9 mouse cellular contexts compared by ENCODE assay signal in genomic region chr11:72411945-72412344, GRCm38 (mm10). TPM values are rescaled to one million over a fixed set of nuclear protein-coding genes. Genes with fewer than 3 reads are reported as not detected.
DNase-seq lines count a peak whose midpoint lies in the region; ATAC-seq lines count a peak whose summit lies in the region.
"Had no signal": no experiment of that assay in that cellular context is flagged by ENCODE, and none has a peak within 500 bp of the region (broad histone marks: within the 10 kb centered on the region; RNA-seq: fewer than 3 reads in every experiment).

No protein-coding gene starts in this region.

- H3K4me3 ChIP-seq in kidney, embryonic 16.5 days (ENCODE audit: low read length): peak overlapping the region; percentile 83
- H3K4me3 ChIP-seq in embryonic facial prominence, embryonic 15.5 days (replicated peaks): peak overlapping the region; percentile 67
- H3K4me3 ChIP-seq in intestine, embryonic 14.5 days (ENCODE audit: low read depth, low read length): peak overlapping the region; percentile 57
- H3K4me3 ChIP-seq in midbrain, embryonic 16.5 days (ENCODE audit: low read depth, low read length): peak overlapping the region; percentile 62

- 0 out of 2 replicates have a peak, but pooled peaks cover 4% of the 10 kb centered on the region for H3K27me3 ChIP-seq in kidney, embryonic 16.5 days (ENCODE audit: insufficient read depth, low read length)
- H3K27me3 ChIP-seq in embryonic facial prominence, embryonic 15.5 days: 0 out of 2 replicates have a peak, but pooled peaks cover 9% of the 10 kb centered on the region
- H3K27me3 ChIP-seq in intestine, embryonic 14.5 days (replicated peaks; ENCODE audit: control insufficient read depth, insufficient read depth, low read length): no peaks in the 10 kb centered on the region
- H3K27me3 ChIP-seq in midbrain, embryonic 16.5 days (ENCODE audit: control insufficient read depth, insufficient read depth, low read depth, low read length): peaks cover 5% of the 10 kb centered on the region; the same call in 1 of the 2 replicates

- WGBS in kidney, embryonic 16.5 days: 18% methylated on average over 9 of the region's 9 CpGs
- WGBS in embryonic facial prominence, embryonic 15.5 days: 36% methylated on average over 9 of the region's 9 CpGs
- WGBS in intestine, embryonic 14.5 days: 16% methylated on average over 9 of the region's 9 CpGs
- 32% methylated on average over 9 of the region's 9 CpGs for WGBS in midbrain, embryonic 16.5 days

- no peaks in the 10 kb centered on the region for H3K9me3 ChIP-seq in kidney, embryonic 16.5 days (ENCODE audit: low read length)
- H3K9me3 ChIP-seq in embryonic facial prominence, embryonic 15.5 days (replicated peaks): no peaks in the 10 kb centered on the region
- no peaks in the 10 kb centered on the region for H3K9me3 ChIP-seq in intestine, embryonic 14.5 days (ENCODE audit: control insufficient read depth, low read length)
- no peaks in the 10 kb centered on the region for H3K9me3 ChIP-seq in midbrain, embryonic 16.5 days (replicated peaks; ENCODE audit: control insufficient read depth, low read length, poor library complexity, severe bottlenecking)

- DNase-seq in kidney, postnatal 14 days: no peak
- no peak for DNase-seq in intestine, embryonic 14.5 days (ENCODE audit: low spot score)
- no peak for DNase-seq in frontal cortex, postnatal 10 days (ENCODE audit: low spot score in 2 of 2)
- DNase-seq in spleen, postnatal 14 days (ENCODE audit: low spot score in 2 of 2): no peak
- DNase-seq in left cerebral cortex, adult 18-20 months (ENCODE audit: low spot score in 2 of 2): no peak

- H3K9ac ChIP-seq in kidney, embryonic 16.5 days (replicated peaks; ENCODE audit: low read length): peak overlapping the region; percentile 59
- H3K9ac ChIP-seq in embryonic facial prominence, embryonic 15.5 days: no peak overlapping the region
- H3K9ac ChIP-seq in intestine, embryonic 14.5 days (ENCODE audit: low read length): no peak overlapping the region
- peak overlapping the region; percentile 66 for H3K9ac ChIP-seq in midbrain, embryonic 16.5 days (ENCODE audit: low read depth, low read length)

- peak overlapping the region; percentile 98 for H3K27ac ChIP-seq in kidney, embryonic 16.5 days (ENCODE audit: low read length)
- no peak overlapping the region for H3K27ac ChIP-seq in embryonic facial prominence, embryonic 15.5 days (replicated peaks)
- H3K27ac ChIP-seq in intestine, embryonic 14.5 days (ENCODE audit: low read depth): no peak overlapping the region
- H3K27ac ChIP-seq in midbrain, embryonic 16.5 days (ENCODE audit: low read length): no peak overlapping the region

- H3K4me2 ChIP-seq in kidney, embryonic 16.5 days (replicated peaks; ENCODE audit: low read depth, low read length): peak overlapping the region; percentile 93
- peak overlapping the region; percentile 99 for H3K4me2 ChIP-seq in embryonic facial prominence, embryonic 15.5 days (replicated peaks)
- peak overlapping the region; percentile 77 for H3K4me2 ChIP-seq in intestine, embryonic 14.5 days (ENCODE audit: low read length)
- H3K4me2 ChIP-seq in midbrain, embryonic 16.5 days (ENCODE audit: low read length): peak overlapping the region; percentile 72

- peak; percentile 44 for ATAC-seq in kidney, embryonic 16.5 days (ENCODE audit: low FRiP score, low TSS enrichment)
- ATAC-seq in embryonic facial prominence, embryonic 15.5 days (ENCODE audit: insufficient number of reproducible peaks, low FRiP score, low TSS enrichment, low read depth): no peak
- peak; percentile 32; the same call in 1 of the 2 replicates for ATAC-seq in intestine, embryonic 14.5 days (replicated peaks; ENCODE audit: low FRiP score, low TSS enrichment, low read depth)
- no peak for ATAC-seq in midbrain, embryonic 16.5 days

- H3K4me1 ChIP-seq in kidney, embryonic 16.5 days (ENCODE audit: insufficient read depth, low read length): peaks cover 61% of the 10 kb centered on the region
- peaks cover 37% of the 10 kb centered on the region for H3K4me1 ChIP-seq in embryonic facial prominence, embryonic 15.5 days
- peaks cover 15% of the 10 kb centered on the region for H3K4me1 ChIP-seq in intestine, embryonic 14.5 days (replicated peaks; ENCODE audit: control insufficient read depth, insufficient read depth, low read length)
- peaks cover 10% of the 10 kb centered on the region for H3K4me1 ChIP-seq in midbrain, embryonic 16.5 days (ENCODE audit: control insufficient read depth, insufficient read depth, low read length)

- H3K36me3 ChIP-seq in kidney, embryonic 16.5 days (ENCODE audit: insufficient read depth, low read length): no peaks in the 10 kb centered on the region
- H3K36me3 ChIP-seq in embryonic facial prominence, embryonic 15.5 days: no peaks in the 10 kb centered on the region
- H3K36me3 ChIP-seq in intestine, embryonic 14.5 days (ENCODE audit: control insufficient read depth, insufficient read depth, low read length): no peaks in the 10 kb centered on the region
- H3K36me3 ChIP-seq in midbrain, embryonic 16.5 days (ENCODE audit: control insufficient read depth, insufficient read depth, low read length): no peaks in the 10 kb centered on the region

RNA-seq across cellular contexts. Expression of gene Smtnl2, which starts 0.4 kb away (rescaled TPM):
- 109 and 124 TPM in 2 replicates for polyA plus RNA-seq in kidney, embryonic 16.5 days (2015; fragmentation: Nextera tagmentation; extraction: Ambion mirVana)
- 58.8 and 64.3 TPM in 2 replicates for polyA plus RNA-seq in embryonic facial prominence, embryonic 15.5 days (2015; fragmentation: Nextera tagmentation; extraction: Ambion mirVana)
- 26.2 and 34.5 TPM in 2 replicates for polyA plus RNA-seq in intestine, embryonic 14.5 days (2014; fragmentation: Nextera tagmentation; extraction: Ambion mirVana)
- 10.3 and 12.2 TPM in 2 replicates for polyA plus RNA-seq in midbrain, embryonic 16.5 days (2015; fragmentation: Nextera tagmentation; extraction: Ambion mirVana)
- 1 to 10 TPM in 1 of 2 experiments, under 1 TPM in 1; 0.61 to 1.3 TPM for total RNA-seq in left cerebral cortex, adult 18-20 months (2021)
- total RNA-seq: megakaryocyte progenitor cell, adult 5-6 weeks had no signal

RNA-seq across cellular contexts. Expression of gene Ggt6, which starts 23.4 kb away (rescaled TPM):
- 1.6 and 2.2 TPM in 2 replicates for polyA plus RNA-seq in kidney, embryonic 16.5 days (2015; fragmentation: Nextera tagmentation; extraction: Ambion mirVana)
- polyA plus RNA-seq in embryonic facial prominence, embryonic 15.5 days (2015; fragmentation: Nextera tagmentation; extraction: Ambion mirVana): 6.3 and 7.0 TPM in 2 replicates
- 6.7 and 7.0 TPM in 2 replicates for polyA plus RNA-seq in intestine, embryonic 14.5 days (2014; fragmentation: Nextera tagmentation; extraction: Ambion mirVana)
- not detected in 2 replicates for polyA plus RNA-seq in midbrain, embryonic 16.5 days (2015; fragmentation: Nextera tagmentation; extraction: Ambion mirVana)
- total RNA-seq in left cerebral cortex, adult 18-20 months (2021): under 1 TPM in 1 of 2 experiments, not detected in 1; 0.23 TPM
- total RNA-seq: megakaryocyte progenitor cell, adult 5-6 weeks had no signal

RNA-seq across cellular contexts. Expression of gene Mybbp1a, which starts 29.2 kb away (rescaled TPM):
- 175 and 177 TPM in 2 replicates for polyA plus RNA-seq in kidney, embryonic 16.5 days (2015; fragmentation: Nextera tagmentation; extraction: Ambion mirVana)
- polyA plus RNA-seq in embryonic facial prominence, embryonic 15.5 days (2015; fragmentation: Nextera tagmentation; extraction: Ambion mirVana): 123 and 138 TPM in 2 replicates
- polyA plus RNA-seq in intestine, embryonic 14.5 days (2014; fragmentation: Nextera tagmentation; extraction: Ambion mirVana): 173 and 184 TPM in 2 replicates
- polyA plus RNA-seq in midbrain, embryonic 16.5 days (2015; fragmentation: Nextera tagmentation; extraction: Ambion mirVana): 61.1 and 67.6 TPM in 2 replicates
- total RNA-seq in left cerebral cortex, adult 18-20 months (2021): 10 to 100 TPM; 53.3 to 53.6 TPM

RNA-seq across cellular contexts. Expression of gene Tekt1, which starts 49.7 kb away (rescaled TPM):
- 6.1 and 6.5 TPM in 2 replicates for polyA plus RNA-seq in kidney, embryonic 16.5 days (2015; fragmentation: Nextera tagmentation; extraction: Ambion mirVana)
- 20.6 and 40.5 TPM in 2 replicates for polyA plus RNA-seq in embryonic facial prominence, embryonic 15.5 days (2015; fragmentation: Nextera tagmentation; extraction: Ambion mirVana)
- polyA plus RNA-seq in intestine, embryonic 14.5 days (2014; fragmentation: Nextera tagmentation; extraction: Ambion mirVana): 0.58 and 0.81 TPM in 2 replicates
- polyA plus RNA-seq in midbrain, embryonic 16.5 days (2015; fragmentation: Nextera tagmentation; extraction: Ambion mirVana): 11.1 and 13.5 TPM in 2 replicates
- total RNA-seq in left cerebral cortex, adult 18-20 months (2021): 1 to 10 TPM; 2.4 to 3.1 TPM
- total RNA-seq: megakaryocyte progenitor cell, adult 5-6 weeks had no signal

Comparison
In these comparisons a context has a peak if more than half of its experiments do, and no peak if none do; other contexts are left out.
1. ATAC-seq: peak in kidney, embryonic 16.5 days (single experiment) and intestine, embryonic 14.5 days (single experiment); none in embryonic facial prominence, embryonic 15.5 days (single experiment) and midbrain, embryonic 16.5 days (single experiment).
2. H3K9ac ChIP-seq: peak in kidney, embryonic 16.5 days (single experiment) and midbrain, embryonic 16.5 days (single experiment); none in embryonic facial prominence, embryonic 15.5 days (single experiment) and intestine, embryonic 14.5 days (single experiment).
3. Peak in every context shown above with its lines, with median percentiles within 50 percentile points of each other: H3K4me2 ChIP-seq and H3K4me3 ChIP-seq.